ENCODE assay signal across 14 mouse cellular contexts in the genomic region with DNA sequence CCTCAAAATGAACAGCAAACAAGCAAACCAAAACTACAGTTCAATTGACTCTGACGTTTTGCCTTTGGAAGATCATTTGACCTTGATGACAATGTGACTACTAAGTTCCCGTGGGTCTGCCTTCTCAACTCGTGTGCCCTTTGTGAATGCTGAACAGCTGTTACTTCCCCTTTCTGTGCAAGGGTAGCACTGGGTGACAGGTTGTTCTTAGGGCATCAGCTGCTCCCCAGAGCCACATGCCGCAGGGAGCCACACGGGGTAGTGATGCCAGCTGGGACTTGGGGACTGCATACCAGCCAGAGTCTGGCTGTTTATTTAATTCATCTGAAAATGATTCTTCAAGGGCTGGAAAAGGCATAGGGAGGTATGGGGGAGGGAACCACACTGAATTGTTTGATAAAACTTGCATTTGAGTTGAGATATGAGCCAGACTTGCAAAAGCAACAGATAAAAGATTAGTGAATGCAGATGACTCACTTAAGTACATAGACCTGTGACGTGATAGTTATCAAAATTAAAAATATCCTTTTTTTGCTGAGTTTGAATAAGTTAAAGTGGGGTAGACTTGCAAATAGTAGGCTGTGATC.
DNase-seq lines count a peak whose midpoint lies in the region; ATAC-seq and TF ChIP-seq lines count a peak whose summit lies in the region.
"Had no signal": no experiment of that assay in that cellular context is flagged by ENCODE, and none has a peak within 500 bp of the region (broad histone marks: within the 10 kb centered on the region; RNA-seq: fewer than 3 reads in every experiment).

No protein-coding gene starts in this region.

- no peaks in the 10 kb centered on the region for H3K36me3 ChIP-seq in forebrain, embryonic 15.5 days
- no peaks in the 10 kb centered on the region for H3K36me3 ChIP-seq in forebrain, embryonic 10.5 days (replicated peaks)
- no peaks in the 10 kb centered on the region for H3K36me3 ChIP-seq in myocyte (ENCODE audit: control insufficient read depth, insufficient read depth)
- no peaks in the 10 kb centered on the region for H3K36me3 ChIP-seq in intestine, embryonic 15.5 days
- H3K36me3 ChIP-seq: embryonic facial prominence, embryonic 15.5 days; heart, embryonic 13.5 days; neural tube, embryonic 13.5 days; stomach, embryonic 15.5 days had no signal

- H3K27me3 ChIP-seq in forebrain, embryonic 15.5 days = no peaks in the 10 kb centered on the region
- peaks cover 91% of the 10 kb centered on the region for H3K27me3 ChIP-seq in forebrain, embryonic 10.5 days (ENCODE audit: poor library complexity, severe bottlenecking)
- no peaks in the 10 kb centered on the region for H3K27me3 ChIP-seq in myocyte (ENCODE audit: control insufficient read depth, insufficient read depth, insufficient read length)
- H3K27me3 ChIP-seq in intestine, embryonic 15.5 days (replicated peaks) = no peaks in the 10 kb centered on the region
- H3K27me3 ChIP-seq: heart, embryonic 13.5 days; stomach, embryonic 15.5 days had no signal

- 58% methylated on average over 6 of the region's 6 CpGs for WGBS in forebrain, embryonic 15.5 days
- WGBS in forebrain, embryonic 10.5 days = 82% methylated on average over 6 of the region's 6 CpGs
- WGBS in intestine, embryonic 15.5 days = 59% methylated on average over 6 of the region's 6 CpGs

- no peak overlapping the region for H3K4me3 ChIP-seq in forebrain, embryonic 15.5 days
- no peak overlapping the region for H3K4me3 ChIP-seq in forebrain, embryonic 10.5 days
- H3K4me3 ChIP-seq in myocyte = no peak overlapping the region
- no peak overlapping the region for H3K4me3 ChIP-seq in intestine, embryonic 15.5 days (replicated peaks)
- H3K4me3 ChIP-seq: embryonic facial prominence, embryonic 15.5 days; heart, embryonic 13.5 days; left cerebral cortex, adult 2 months; neural tube, embryonic 13.5 days; stomach, embryonic 15.5 days had no signal

- H3K9me3 ChIP-seq in forebrain, embryonic 15.5 days = no peaks in the 10 kb centered on the region
- no peaks in the 10 kb centered on the region for H3K9me3 ChIP-seq in forebrain, embryonic 10.5 days
- H3K9me3 ChIP-seq in intestine, embryonic 15.5 days = no peaks in the 10 kb centered on the region
- H3K9me3 ChIP-seq: embryonic facial prominence, embryonic 15.5 days; heart, embryonic 13.5 days; neural tube, embryonic 13.5 days; stomach, embryonic 15.5 days had no signal

- no peak overlapping the region for H3K4me2 ChIP-seq in forebrain, embryonic 15.5 days (replicated peaks)
- H3K4me2 ChIP-seq in myocyte (ENCODE audit: low read depth) = peak overlapping the region; percentile 46
- H3K4me2 ChIP-seq in intestine, embryonic 15.5 days (replicated peaks) = no peak overlapping the region
- H3K4me2 ChIP-seq: embryonic facial prominence, embryonic 15.5 days; heart, embryonic 13.5 days; lung, embryonic 14.5 days; neural tube, embryonic 13.5 days; stomach, embryonic 15.5 days had no signal

- peaks cover 47% of the 10 kb centered on the region for H3K79me2 ChIP-seq in myocyte (ENCODE audit: control insufficient read depth, insufficient read depth)

- H3ac ChIP-seq in myocyte (ENCODE audit: control insufficient read depth, insufficient read length) = no peak overlapping the region

- no peaks in the 10 kb centered on the region for H3K4me1 ChIP-seq in forebrain, embryonic 15.5 days
- H3K4me1 ChIP-seq in forebrain, embryonic 10.5 days = no peaks in the 10 kb centered on the region
- no peaks in the 10 kb centered on the region for H3K4me1 ChIP-seq in intestine, embryonic 15.5 days (replicated peaks)
- H3K4me1 ChIP-seq: embryonic facial prominence, embryonic 15.5 days; heart, embryonic 13.5 days; neural tube, embryonic 13.5 days; stomach, embryonic 15.5 days had no signal

- DNase-seq in forebrain, embryonic 10.5 days (ENCODE audit: extremely low spot score, low spot score) = no peak
- peak; percentile 76 for DNase-seq in A20 (ENCODE audit: low read depth, low spot score)
- DNase-seq in adipocyte (ENCODE audit: low spot score) = peak; percentile 34
- DNase-seq in testis, postnatal 10 days (ENCODE audit: low spot score) = no peak
- DNase-seq: lung, embryonic 14.5 days had no signal

- TF ChIP-seq POLR2A in myocyte (IDR thresholded peaks at IDR 0.05; ENCODE audit: insufficient read length, low read depth) = no peak

- 0 out of 2 replicates have a peak, but pooled peaks have one; percentile 32 for ATAC-seq in forebrain, embryonic 15.5 days (replicated peaks)
- ATAC-seq in erythroid progenitor cell, adult 5-6 weeks (replicated peaks; ENCODE audit: low FRiP score, poor library complexity, severe bottlenecking) = no peak
- ATAC-seq in intestine, embryonic 15.5 days = no peak

- no peak overlapping the region for H3K9ac ChIP-seq in forebrain, embryonic 15.5 days (replicated peaks)
- no peak overlapping the region for H3K9ac ChIP-seq in intestine, embryonic 15.5 days
- H3K9ac ChIP-seq: embryonic facial prominence, embryonic 15.5 days; heart, embryonic 13.5 days; lung, embryonic 14.5 days; neural tube, embryonic 13.5 days; stomach, embryonic 15.5 days had no signal

- no peak overlapping the region for H3K27ac ChIP-seq in forebrain, embryonic 15.5 days (replicated peaks)
- no peak overlapping the region for H3K27ac ChIP-seq in forebrain, embryonic 10.5 days
- no peak overlapping the region for H3K27ac ChIP-seq in intestine, embryonic 15.5 days
- H3K27ac ChIP-seq: embryonic facial prominence, embryonic 15.5 days; heart, embryonic 13.5 days; left cerebral cortex, adult 2 months; neural tube, embryonic 13.5 days; stomach, embryonic 15.5 days had no signal

TF ChIP-seq in myocyte, 11 proteins besides CTCF, POLR2A, EP300 and RAD21:
- TF ChIP-seq TCF3 (IDR thresholded peaks at IDR 0.05; ENCODE audit: insufficient read length, low read depth) (peak; percentile 86), REST (IDR thresholded peaks at IDR 0.05; ENCODE audit: insufficient read depth, insufficient read length) (no peak), TCF12 (IDR thresholded peaks at IDR 0.05; ENCODE audit: insufficient read depth, poor library complexity, severe bottlenecking) (peak; percentile 89), USF1 (IDR thresholded peaks at IDR 0.05; ENCODE audit: low read depth) (no peak), CEBPB (IDR thresholded peaks at IDR 0.05; ENCODE audit: insufficient read depth, poor library complexity, severe bottlenecking) (no peak), MYOG (IDR thresholded peaks at IDR 0.05; ENCODE audit: control insufficient read depth in 1 of 3, insufficient read depth in 1 of 3, insufficient read length in 2 of 3, low read depth in 2 of 3) (peak; percentile 93 to 99 (median 95)), SRF (IDR thresholded peaks at IDR 0.05; ENCODE audit: control insufficient read depth, insufficient read length, low read depth) (no peak), MYOD1 (IDR thresholded peaks at IDR 0.05; ENCODE audit: control insufficient read depth in 1 of 3, insufficient read length in 2 of 3, low read depth in 2 of 3) (peak; percentile 71 to 98 (median 94)), MAX (IDR thresholded peaks at IDR 0.05; ENCODE audit: low read depth) (no peak), POLR2AphosphoS2 (IDR thresholded peaks at IDR 0.05; ENCODE audit: insufficient read length, low read depth) (no peak), E2F4 (IDR thresholded peaks at IDR 0.05; ENCODE audit: insufficient read depth) (no peak)

Comparison
In these comparisons a context has a peak if more than half of its experiments do, and no peak if none do; other contexts are left out.
1. DNase-seq: peak in A20 (single experiment) and adipocyte (single experiment); none in forebrain, embryonic 10.5 days (single experiment) and testis, postnatal 10 days (single experiment).